Mouse (Mus musculus): ENCODE data around the gene Spata1. TPM values are rescaled to one million over a fixed set of nuclear protein-coding genes. Genes with fewer than 3 reads are reported as not detected.

The Spata1 gene
- polyA plus RNA-seq (2014; fragmentation: Nextera tagmentation; extraction: Ambion mirVana) = 6.9 and 7.4 TPM in 2 replicates

DNA sequence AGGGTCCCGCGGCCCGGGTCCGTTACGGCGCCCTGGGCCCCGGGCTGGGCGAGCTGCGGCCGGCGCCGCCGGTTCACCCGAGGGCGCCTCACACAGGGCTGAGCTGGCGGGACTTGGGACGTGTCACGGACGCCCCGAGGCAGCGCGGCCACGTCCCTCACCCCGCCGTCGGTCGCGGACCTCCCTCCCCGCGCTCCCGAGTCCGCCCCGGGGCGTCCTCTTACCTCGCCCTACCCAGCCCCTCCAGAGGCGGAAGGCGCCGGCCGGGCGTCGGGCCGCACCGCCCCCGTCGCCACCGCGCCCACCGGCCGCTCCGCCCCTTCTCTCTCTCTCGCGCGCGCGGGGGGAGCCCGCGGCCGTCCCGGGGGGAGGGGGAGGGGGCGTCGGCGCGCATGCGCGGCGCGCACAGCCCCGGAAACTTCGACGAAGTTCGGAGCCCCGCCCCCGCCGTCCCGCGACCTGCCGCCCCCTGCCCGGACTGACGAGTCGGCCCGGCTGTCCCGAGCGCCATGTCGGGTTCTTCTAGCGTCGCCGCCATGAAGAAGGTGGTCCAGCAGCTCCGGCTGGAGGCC, at the start of gene Spata1, which contains the start of gene Gng5:
TSS of gene Spata1 (minus strand) at position 323 of the 572 bp plus-strand sequence.
TSS of gene Gng5 (plus strand) at position 377 of the 572 bp plus-strand sequence.
- peak within 1 kb of the TSS; percentile 93 for H3K9ac ChIP-seq (ENCODE audit: low read depth, low read length)
- ATAC-seq (ENCODE audit: low FRiP score) (peak; percentile 92), DNase-seq (ENCODE audit: low spot score) (peak; percentile 93)
- 0% methylated on average over 40 of the region's 88 CpGs for WGBS
- peak within 1 kb of the TSS; percentile 46 for H3K4me2 ChIP-seq (replicated peaks; ENCODE audit: low read depth, low read length)
- H3K4me3 ChIP-seq (ENCODE audit: low read depth, low read length) = peak within 1 kb of the TSS; percentile 85
- 0 out of 2 replicates have a peak, but pooled peaks cover 2% of the 10 kb centered on the region for H3K36me3 ChIP-seq (ENCODE audit: control insufficient read depth, insufficient read depth, low read length)
- peak within 1 kb of the TSS; percentile 85 for H3K27ac ChIP-seq (ENCODE audit: low read depth, low read length)
- no peaks in the 10 kb centered on the region for H3K9me3 ChIP-seq (ENCODE audit: control insufficient read depth, low read length)
- no peaks in the 10 kb centered on the region for H3K27me3 ChIP-seq (ENCODE audit: control insufficient read depth, insufficient read depth, low read length)
- no peaks in the 10 kb centered on the region for H3K4me1 ChIP-seq (replicated peaks; ENCODE audit: control insufficient read depth, insufficient read depth, low read length)

DNA sequence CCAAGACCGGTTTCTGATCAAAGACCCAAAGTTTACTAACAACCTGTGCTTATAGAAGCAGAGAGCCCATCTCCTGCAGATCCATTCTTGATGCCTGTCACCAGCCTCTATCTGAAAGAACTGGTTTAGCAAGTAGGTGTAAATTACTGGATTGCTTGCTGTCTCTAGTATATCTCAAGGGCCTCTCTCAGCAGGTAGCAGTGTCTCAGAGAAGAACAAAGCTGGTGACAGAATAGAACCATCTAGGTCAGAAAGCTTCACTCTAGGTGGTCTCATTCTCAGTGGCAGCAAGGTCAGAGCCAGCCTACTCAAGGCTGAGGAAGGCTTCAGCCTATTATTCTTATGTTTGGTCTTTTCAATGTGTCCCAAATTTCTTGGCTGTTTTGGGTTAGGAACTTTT, 44.1 kb upstream of the Spata1 start:
- no peaks in the 10 kb centered on the region for H3K4me1 ChIP-seq (replicated peaks; ENCODE audit: control insufficient read depth, insufficient read depth, low read length)
- ATAC-seq (ENCODE audit: low FRiP score) = no peak
- H3K4me3 ChIP-seq (ENCODE audit: low read depth, low read length) = no peak overlapping the region
- H3K4me2 ChIP-seq (replicated peaks; ENCODE audit: low read depth, low read length) = no peak overlapping the region
- H3K36me3 ChIP-seq (ENCODE audit: control insufficient read depth, insufficient read depth, low read length) = no peaks in the 10 kb centered on the region
- H3K9me3 ChIP-seq (ENCODE audit: control insufficient read depth, low read length) = no peaks in the 10 kb centered on the region
- H3K9ac ChIP-seq (ENCODE audit: low read depth, low read length) = no peak overlapping the region
- no peak for DNase-seq (ENCODE audit: low spot score)
- no peaks in the 10 kb centered on the region for H3K27me3 ChIP-seq (ENCODE audit: control insufficient read depth, insufficient read depth, low read length)
- H3K27ac ChIP-seq (ENCODE audit: low read depth, low read length) = no peak overlapping the region
- 17% methylated on average over 1 of the region's 1 CpGs for WGBS

DNA sequence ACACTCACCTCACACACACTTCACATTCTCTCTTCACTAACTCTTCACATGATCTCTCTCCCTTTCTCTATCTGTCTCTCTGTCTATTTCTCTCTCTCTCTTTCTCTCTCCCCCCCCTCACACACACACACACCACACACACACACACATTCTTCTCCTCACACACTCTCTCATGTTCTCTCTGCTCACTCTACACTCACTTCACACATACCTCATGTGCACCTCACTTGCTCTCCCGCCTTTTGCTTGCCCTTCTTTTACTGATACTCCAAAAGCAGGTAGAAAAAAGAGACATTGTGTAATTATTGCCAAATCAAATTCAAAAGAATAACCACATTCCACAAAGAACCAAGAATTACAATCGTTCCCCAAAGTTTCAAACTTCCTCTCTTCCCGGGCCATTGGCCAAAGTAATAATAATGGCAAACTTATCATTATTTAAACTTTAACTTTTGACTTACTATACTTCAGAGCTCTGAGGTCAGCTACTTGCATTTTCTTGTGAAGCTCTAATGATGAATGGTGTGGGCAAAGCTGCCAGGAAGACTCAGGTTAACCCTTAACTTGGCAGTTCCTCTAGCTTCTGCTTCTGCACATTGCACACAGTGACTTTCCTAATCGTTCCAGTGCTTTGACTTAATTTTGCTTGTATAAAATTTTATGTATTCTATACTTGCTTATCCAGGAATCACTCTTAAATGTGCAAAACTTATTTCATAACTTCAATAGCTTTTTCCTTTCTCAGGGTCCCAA, 41.1 kb upstream of the Spata1 start:
- Histone ChIP-seq H3K4me1 (replicated peaks; ENCODE audit: control insufficient read depth, insufficient read depth, low read length) (no peaks in the 10 kb centered on the region), H3K36me3 (ENCODE audit: control insufficient read depth, insufficient read depth, low read length) (no peaks in the 10 kb centered on the region), H3K4me3 (ENCODE audit: low read depth, low read length) (no peak overlapping the region), H3K4me2 (replicated peaks; ENCODE audit: low read depth, low read length) (no peak overlapping the region), H3K9me3 (ENCODE audit: control insufficient read depth, low read length) (no peaks in the 10 kb centered on the region), H3K27ac (ENCODE audit: low read depth, low read length) (no peak overlapping the region), H3K9ac (ENCODE audit: low read depth, low read length) (no peak overlapping the region), H3K27me3 (ENCODE audit: control insufficient read depth, insufficient read depth, low read length) (no peaks in the 10 kb centered on the region)
- WGBS = 82% methylated on average over 4 of the region's 4 CpGs
- ATAC-seq (ENCODE audit: low FRiP score) = no peak
- no peak for DNase-seq (ENCODE audit: low spot score)

DNA sequence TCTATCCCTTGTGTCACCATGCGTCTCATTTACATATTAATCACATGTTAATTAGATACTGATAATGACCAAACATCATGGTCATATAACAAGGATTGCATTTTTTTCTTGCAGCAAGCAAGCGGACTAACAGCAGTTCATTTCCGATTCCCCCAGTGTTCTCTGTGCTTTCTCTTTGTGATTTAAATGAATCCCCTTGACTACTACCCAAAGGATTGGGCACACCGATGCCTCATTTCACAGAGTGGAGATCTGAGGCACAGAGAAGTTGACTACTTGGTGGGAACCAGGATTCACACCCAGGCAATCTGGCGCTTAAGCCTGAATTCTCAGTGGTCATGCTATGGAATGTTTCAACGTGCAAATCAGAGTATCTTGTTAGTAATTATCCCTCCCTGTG, 35.4 kb upstream of the Spata1 start:
- Histone ChIP-seq H3K36me3 (ENCODE audit: control insufficient read depth, insufficient read depth, low read length) (no peaks in the 10 kb centered on the region), H3K9ac (ENCODE audit: low read depth, low read length) (no peak overlapping the region), H3K4me1 (replicated peaks; ENCODE audit: control insufficient read depth, insufficient read depth, low read length) (no peaks in the 10 kb centered on the region), H3K4me2 (replicated peaks; ENCODE audit: low read depth, low read length) (no peak overlapping the region), H3K27me3 (ENCODE audit: control insufficient read depth, insufficient read depth, low read length) (no peaks in the 10 kb centered on the region), H3K9me3 (ENCODE audit: control insufficient read depth, low read length) (no peaks in the 10 kb centered on the region), H3K4me3 (ENCODE audit: low read depth, low read length) (no peak overlapping the region), H3K27ac (ENCODE audit: low read depth, low read length) (no peak overlapping the region)
- no peak for ATAC-seq (ENCODE audit: low FRiP score)
- WGBS = 70% methylated on average over 6 of the region's 6 CpGs
- no peak for DNase-seq (ENCODE audit: low spot score)

DNA sequence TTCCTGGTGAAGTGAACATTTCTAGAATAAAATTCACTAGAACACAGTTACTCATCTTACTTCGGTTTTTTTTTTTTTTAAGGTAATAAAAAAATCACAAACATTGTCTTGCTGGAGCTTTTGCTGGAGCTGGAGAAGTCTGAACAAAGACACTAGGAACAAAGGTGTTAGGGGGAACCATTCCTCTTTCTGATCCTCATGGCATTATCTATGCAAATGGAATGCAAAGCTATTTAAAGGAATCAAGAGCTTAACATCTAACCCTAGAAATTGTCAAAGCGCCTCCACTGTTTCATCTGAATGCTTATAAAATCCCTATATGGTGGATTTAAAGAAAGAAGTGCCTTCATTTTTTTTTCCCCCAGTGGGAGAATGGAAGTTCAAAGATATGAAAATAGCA, 28.8 kb upstream of the Spata1 start:
- Histone ChIP-seq H3K4me3 (ENCODE audit: low read depth, low read length) (no peak overlapping the region), H3K9me3 (ENCODE audit: control insufficient read depth, low read length) (no peaks in the 10 kb centered on the region), H3K27ac (ENCODE audit: low read depth, low read length) (no peak overlapping the region), H3K27me3 (ENCODE audit: control insufficient read depth, insufficient read depth, low read length) (no peaks in the 10 kb centered on the region), H3K36me3 (ENCODE audit: control insufficient read depth, insufficient read depth, low read length) (no peaks in the 10 kb centered on the region), H3K4me2 (replicated peaks; ENCODE audit: low read depth, low read length) (no peak overlapping the region), H3K4me1 (replicated peaks; ENCODE audit: control insufficient read depth, insufficient read depth, low read length) (no peaks in the 10 kb centered on the region), H3K9ac (ENCODE audit: low read depth, low read length) (no peak overlapping the region)
- DNase-seq (ENCODE audit: low spot score) (no peak), ATAC-seq (ENCODE audit: low FRiP score) (no peak)
- WGBS = 49% methylated on average over 2 of the region's 2 CpGs

DNA sequence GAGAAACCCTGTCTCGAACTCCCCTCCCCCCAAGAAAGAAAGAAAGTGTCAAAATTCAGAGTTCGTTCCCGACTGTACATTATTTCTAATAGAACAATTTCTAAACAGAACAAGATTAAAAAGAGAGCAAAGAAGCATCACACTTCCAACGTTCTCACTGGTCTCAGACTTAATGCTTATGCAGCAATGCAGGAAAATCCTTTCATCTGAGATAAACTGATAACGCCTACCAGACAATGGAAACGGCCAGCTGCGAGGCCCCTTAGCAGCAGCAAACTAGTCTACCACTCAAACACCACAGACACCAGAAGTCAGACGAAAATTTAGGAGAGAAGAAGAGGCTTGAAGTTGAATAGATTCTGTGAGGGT, 22.1 kb upstream of the Spata1 start:
- no peaks in the 10 kb centered on the region for H3K9me3 ChIP-seq (ENCODE audit: control insufficient read depth, low read length)
- ATAC-seq (ENCODE audit: low FRiP score) (peak; percentile 20; the same call in 1 of the 2 replicates), DNase-seq (ENCODE audit: low spot score) (no peak)
- peak overlapping the region; percentile 93; the same call in 1 of the 2 replicates for H3K9ac ChIP-seq (ENCODE audit: low read depth, low read length)
- WGBS = 17% methylated on average over 8 of the region's 8 CpGs
- H3K27ac ChIP-seq (ENCODE audit: low read depth, low read length) = peak overlapping the region; percentile 92
- H3K4me1 ChIP-seq (replicated peaks; ENCODE audit: control insufficient read depth, insufficient read depth, low read length) = no peaks in the 10 kb centered on the region
- H3K36me3 ChIP-seq (ENCODE audit: control insufficient read depth, insufficient read depth, low read length) = no peaks in the 10 kb centered on the region
- H3K4me2 ChIP-seq (replicated peaks; ENCODE audit: low read depth, low read length) = peak overlapping the region; percentile 70
- peak overlapping the region; percentile 79 for H3K4me3 ChIP-seq (ENCODE audit: low read depth, low read length)
- H3K27me3 ChIP-seq (ENCODE audit: control insufficient read depth, insufficient read depth, low read length) = no peaks in the 10 kb centered on the region

DNA sequence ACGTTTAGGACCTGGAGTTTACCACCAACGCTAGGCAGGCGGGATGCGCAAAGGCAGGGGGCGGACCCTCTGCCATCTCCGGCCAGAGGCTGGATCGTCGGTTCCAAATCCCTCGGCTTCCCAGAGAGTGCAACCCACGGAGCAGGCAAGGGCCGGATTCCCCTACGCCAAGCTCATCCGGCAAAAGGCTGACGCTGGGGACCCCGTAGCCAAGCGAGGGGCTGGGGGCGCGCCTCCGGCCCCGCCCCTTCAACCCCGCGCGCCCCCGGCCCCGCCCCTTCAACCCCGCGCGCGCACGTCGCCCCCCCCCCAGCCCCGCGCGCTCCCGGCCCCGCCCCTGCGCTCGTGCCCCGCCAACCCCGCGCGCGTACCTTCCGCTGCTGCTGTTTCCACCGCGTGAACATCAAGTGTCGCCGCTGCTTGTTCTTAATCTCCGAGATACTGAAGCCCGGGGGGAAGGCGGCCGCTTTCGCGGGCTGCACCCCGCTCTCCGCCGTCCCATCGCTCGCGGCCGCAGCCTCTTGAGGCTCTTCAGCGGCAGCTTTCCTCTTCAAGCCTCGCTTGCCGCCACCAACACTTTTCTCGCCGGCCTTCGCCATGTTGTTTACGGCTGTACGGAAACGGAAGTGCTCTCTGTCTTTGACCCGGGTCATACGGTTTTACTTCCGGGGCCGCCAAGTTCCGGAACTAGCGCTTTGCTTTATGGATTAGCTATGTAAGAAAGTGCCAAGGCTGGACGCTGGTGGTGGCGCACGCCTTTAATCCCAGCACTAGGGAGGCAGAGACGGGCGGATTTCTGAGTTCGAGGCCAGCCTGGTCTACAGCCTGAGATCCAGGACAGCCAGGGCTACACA, 21.5 kb upstream of the Spata1 start, which contains the start of gene Rpf1:
TSS of gene Rpf1 (minus strand) at position 632 of the 854 bp plus-strand sequence.
- H3K4me2 ChIP-seq (replicated peaks; ENCODE audit: low read depth, low read length) = peak within 1 kb of the TSS; percentile 70
- no peaks in the 10 kb centered on the region for H3K9me3 ChIP-seq (ENCODE audit: control insufficient read depth, low read length)
- WGBS = under 1% methylated on average over 59 of the region's 82 CpGs
- H3K36me3 ChIP-seq (ENCODE audit: control insufficient read depth, insufficient read depth, low read length) = no peaks in the 10 kb centered on the region
- peak within 1 kb of the TSS; percentile 93 for H3K9ac ChIP-seq (ENCODE audit: low read depth, low read length)
- DNase-seq (ENCODE audit: low spot score) = peak; percentile 90
- peak within 1 kb of the TSS; percentile 92 for H3K27ac ChIP-seq (ENCODE audit: low read depth, low read length)
- peak; percentile 98 for ATAC-seq (ENCODE audit: low FRiP score)
- peak within 1 kb of the TSS; percentile 79 for H3K4me3 ChIP-seq (ENCODE audit: low read depth, low read length)
- H3K27me3 ChIP-seq (ENCODE audit: control insufficient read depth, insufficient read depth, low read length) = no peaks in the 10 kb centered on the region
- H3K4me1 ChIP-seq (replicated peaks; ENCODE audit: control insufficient read depth, insufficient read depth, low read length) = no peaks in the 10 kb centered on the region

DNA sequence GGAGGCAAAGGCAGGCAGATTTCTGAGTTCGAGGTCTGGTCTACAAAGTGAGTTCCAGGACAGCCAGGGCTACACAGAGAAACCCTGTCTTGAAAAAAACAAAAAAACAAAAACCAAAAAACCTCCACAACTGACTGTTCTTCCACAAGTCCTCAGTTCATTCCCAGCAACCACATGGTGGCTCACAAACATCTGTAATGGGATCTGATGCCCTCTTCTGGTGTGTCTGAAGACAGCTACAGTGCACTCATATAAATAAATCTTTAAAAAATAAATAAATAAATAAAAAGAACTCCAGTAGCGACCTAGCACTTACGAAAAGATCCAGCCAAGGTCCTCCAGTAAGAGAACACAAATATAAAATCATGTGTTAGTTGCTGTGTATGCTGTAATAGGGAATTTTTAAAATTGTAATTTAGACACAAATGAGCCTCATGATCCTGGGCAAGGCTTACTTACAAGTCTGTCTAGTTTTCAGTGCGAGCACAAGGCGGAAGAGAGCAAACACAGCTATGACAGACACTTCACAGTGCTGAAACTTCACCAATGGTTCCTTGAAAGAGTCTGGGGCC, 20.8 kb upstream of the Spata1 start:
- no peaks in the 10 kb centered on the region for H3K9me3 ChIP-seq (ENCODE audit: control insufficient read depth, low read length)
- H3K27me3 ChIP-seq (ENCODE audit: control insufficient read depth, insufficient read depth, low read length) = no peaks in the 10 kb centered on the region
- H3K27ac ChIP-seq (ENCODE audit: low read depth, low read length) = peak overlapping the region; percentile 92
- no peaks in the 10 kb centered on the region for H3K4me1 ChIP-seq (replicated peaks; ENCODE audit: control insufficient read depth, insufficient read depth, low read length)
- WGBS = 40% methylated on average over 5 of the region's 5 CpGs
- H3K9ac ChIP-seq (ENCODE audit: low read depth, low read length) = peak overlapping the region; percentile 93
- H3K4me2 ChIP-seq (replicated peaks; ENCODE audit: low read depth, low read length) = peak overlapping the region; percentile 70
- no peaks in the 10 kb centered on the region for H3K36me3 ChIP-seq (ENCODE audit: control insufficient read depth, insufficient read depth, low read length)
- peak; percentile 9; the same call in 1 of the 2 replicates for ATAC-seq (ENCODE audit: low FRiP score)
- DNase-seq (ENCODE audit: low spot score) = no peak
- peak overlapping the region; percentile 79 for H3K4me3 ChIP-seq (ENCODE audit: low read depth, low read length)
